Mouse (Mus musculus) hindbrain, embryonic 11.5 days (tissue): ENCODE measurements around the gene Klhl7. TPM values are rescaled to one million over a fixed set of nuclear protein-coding genes. Genes with fewer than 3 reads are reported as not detected.
"Not testable (repeated sequence)": the region's sequence is repeated elsewhere in the genome, so short reads cannot be mapped to it uniquely, and the experiment has no call there.

Experiments
- ATAC-seq: fragments of 200-750 bp; cut with Nextera tagmentation; 2 replicates; pipeline ENCODE4 v1.8.0; 2017; ENCODE audit warnings: mild to moderate bottlenecking, moderate TSS enrichment, moderate library complexity; ENCODE audit not compliant: low FRiP score
- DNase-seq: peaks from one replicate; pipeline ENCODE4 v3.0.0-alpha.2; 2015; ENCODE audit warnings: low spot score
- H3K27ac ChIP-seq: fragments of 300-500 bp; sonication (generic); 2 replicates; pipeline ENCODE4 v1.5.1; 2014; ENCODE audit warnings: mild to moderate bottlenecking, low read depth, low read length
- H3K27me3 ChIP-seq: fragments of 300-500 bp; sonication (generic); 2 replicates; pipeline ENCODE4 v1.6.1; 2014; ENCODE audit warnings: mild to moderate bottlenecking, low read length, moderate library complexity, mixed read lengths; ENCODE audit not compliant: control insufficient read depth, insufficient read depth
- H3K36me3 ChIP-seq: fragments of 300-500 bp; sonication (generic); 2 replicates; pipeline ENCODE4 v1.6.1; 2014; ENCODE audit warnings: mild to moderate bottlenecking, low read length, moderate library complexity, mixed read lengths; ENCODE audit not compliant: control insufficient read depth, insufficient read depth
- H3K4me1 ChIP-seq: fragments of 300-500 bp; sonication (generic); replicated peaks from 2 replicates; pipeline ENCODE4 v1.6.1; 2014; ENCODE audit warnings: low read length, mixed read lengths; ENCODE audit not compliant: control insufficient read depth, insufficient read depth
- H3K4me2 ChIP-seq: fragments of 300-500 bp; sonication (generic); replicated peaks from 2 replicates; pipeline ENCODE4 v1.6.1; 2014; ENCODE audit warnings: mild to moderate bottlenecking, low read depth, low read length
- H3K4me3 ChIP-seq: fragments of 300-500 bp; sonication (generic); 2 replicates; pipeline ENCODE4 v1.5.1; 2014; ENCODE audit warnings: low read depth, low read length
- H3K9ac ChIP-seq: fragments of 300-500 bp; sonication (generic); 2 replicates; pipeline ENCODE4 v1.6.1; 2014; ENCODE audit warnings: low read depth, low read length
- H3K9me3 ChIP-seq: fragments of 300-500 bp; sonication (generic); 2 replicates; pipeline ENCODE4 v1.6.1; 2016; ENCODE audit warnings: low read length; ENCODE audit not compliant: control insufficient read depth
- WGBS: fragments of 180-500 bp; shearing (Covaris S2); extraction: QIAGEN DNeasy Blood & Tissue Kit; methylation state at CpG from one replicate; pipeline ENCODE4 v1.1.7; 2014; 5-methylcytosine and 5-hydroxymethylcytosine counted together
- polyA plus RNA-seq: library from polyadenylated mRNA; unstranded; fragments of >200 nt; fragmentation: Nextera tagmentation; extraction: Ambion mirVana; gene quantifications from 2 replicates; pipeline ENCODE4 v1.2.1, GENCODE M21; 2014

The Klhl7 gene
- polyA plus RNA-seq, 1 experiment from 2014 or later, result 95.6 TPM

DNA sequence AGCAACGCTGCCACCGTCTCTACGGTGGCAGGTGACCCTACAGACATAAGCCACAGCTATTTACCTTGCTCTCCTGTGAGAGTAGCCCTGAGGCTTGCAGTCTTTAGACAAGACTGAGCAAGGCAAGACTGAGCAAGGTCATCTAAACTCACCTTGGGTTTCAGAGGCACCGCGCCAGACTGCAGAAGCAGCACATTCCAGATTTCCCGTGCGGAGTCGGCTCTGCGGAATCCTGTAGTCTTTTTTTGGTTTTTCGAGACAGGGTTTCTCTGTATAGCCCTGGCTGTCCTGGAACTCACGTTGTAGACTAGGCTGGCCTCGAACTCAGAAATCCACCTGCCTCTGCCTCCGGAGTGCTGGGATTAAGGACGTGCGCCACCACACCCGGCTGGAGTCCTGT, 14.2 kb upstream of the Klhl7 start:
- no peak for ATAC-seq
- Histone ChIP-seq H3K4me2 (no peak overlapping the region), H3K36me3 (no peaks in the 10 kb centered on the region), H3K27ac (no peak overlapping the region), H3K4me3 (no peak overlapping the region), H3K4me1 (no peaks in the 10 kb centered on the region), H3K9me3 (no peaks in the 10 kb centered on the region), H3K9ac (no peak overlapping the region), H3K27me3 (no peaks in the 10 kb centered on the region)
- no peak for DNase-seq
- 87% methylated on average over 16 of the region's 16 CpGs for WGBS

DNA sequence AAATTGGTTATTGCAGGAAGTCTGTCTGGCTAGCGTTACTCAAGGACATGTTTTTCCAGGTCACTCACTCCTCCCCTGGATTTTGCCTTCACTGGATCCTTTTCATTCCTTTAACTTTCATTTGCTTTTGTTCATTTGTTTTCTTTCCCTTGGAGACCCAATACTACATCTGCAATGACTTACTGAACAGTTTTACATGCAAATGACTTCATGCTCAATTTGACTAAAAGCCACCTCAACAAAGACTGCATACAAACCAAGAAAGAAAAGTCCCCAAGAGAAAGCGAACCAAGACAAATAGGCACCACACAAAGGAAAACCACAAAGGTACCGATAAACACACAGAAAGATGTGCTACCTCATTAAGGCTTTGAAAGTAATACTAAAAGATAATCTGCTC, 13.5 kb upstream of the Klhl7 start:
- no peak overlapping the region for H3K4me3 ChIP-seq
- DNase-seq (peak; percentile 21), ATAC-seq (peak; percentile 25; the same call in 1 of the 2 replicates)
- H3K4me2 ChIP-seq, result no peak overlapping the region
- H3K27me3 ChIP-seq, result no peaks in the 10 kb centered on the region
- no peak overlapping the region for H3K9ac ChIP-seq
- H3K4me1 ChIP-seq, result no peaks in the 10 kb centered on the region
- H3K36me3 ChIP-seq, result no peaks in the 10 kb centered on the region
- H3K27ac ChIP-seq, result no peak overlapping the region
- WGBS, result 38% methylated on average over 3 of the region's 3 CpGs
- H3K9me3 ChIP-seq, result no peaks in the 10 kb centered on the region

DNA sequence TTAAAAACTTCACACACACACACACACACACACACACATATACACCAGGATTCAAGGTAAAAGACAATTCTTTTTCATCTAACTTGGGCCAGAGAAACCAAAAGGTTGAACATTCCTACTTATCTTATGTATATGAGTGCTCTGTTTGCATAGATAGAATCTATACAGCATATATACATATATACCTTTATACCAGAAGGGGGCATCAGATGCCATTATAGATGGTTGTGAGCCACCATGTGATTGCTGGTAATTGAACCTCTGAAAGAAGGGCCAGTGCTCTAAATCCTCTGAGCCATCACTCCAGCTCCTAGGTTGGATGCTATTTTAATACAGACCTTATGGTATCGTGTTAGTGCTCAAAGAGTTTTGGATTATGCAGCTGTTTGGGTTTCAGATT, 12.0 kb upstream of the Klhl7 start:
- H3K4me1 ChIP-seq, result no peaks in the 10 kb centered on the region
- H3K27ac ChIP-seq, result no peak overlapping the region
- no peaks in the 10 kb centered on the region for H3K27me3 ChIP-seq
- H3K9me3 ChIP-seq, result no peaks in the 10 kb centered on the region
- no peak overlapping the region for H3K4me3 ChIP-seq
- H3K9ac ChIP-seq, result no peak overlapping the region
- H3K4me2 ChIP-seq, result no peak overlapping the region
- DNase-seq (no peak), ATAC-seq (no peak)
- WGBS, result 92% methylated on average over 1 of the region's 1 CpGs
- H3K36me3 ChIP-seq, result no peaks in the 10 kb centered on the region

DNA sequence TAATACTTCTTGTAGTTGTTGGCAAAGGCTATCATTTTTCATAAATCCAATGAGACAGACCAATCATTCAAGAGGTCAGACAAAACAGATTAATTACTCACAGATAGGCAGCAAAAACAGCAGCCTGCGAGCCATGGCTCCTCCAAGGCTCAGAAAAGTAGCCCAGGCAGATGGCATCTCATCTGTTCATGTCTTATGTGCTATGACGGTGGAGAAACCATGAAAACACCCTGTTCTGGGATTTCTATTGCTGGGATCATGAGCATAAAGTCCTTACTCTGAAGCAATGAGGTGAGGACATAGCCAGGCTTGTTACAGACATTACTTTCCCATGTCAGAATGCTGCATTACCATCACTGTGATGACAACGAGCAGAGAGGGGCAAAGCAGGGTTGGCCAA, 7.9 kb upstream of the Klhl7 start:
- Histone ChIP-seq H3K4me2 (no peak overlapping the region), H3K27me3 (no peaks in the 10 kb centered on the region), H3K4me1 (no peaks in the 10 kb centered on the region), H3K4me3 (no peak overlapping the region), H3K36me3 (no peaks in the 10 kb centered on the region), H3K9ac (no peak overlapping the region), H3K9me3 (no peaks in the 10 kb centered on the region), H3K27ac (no peak overlapping the region)
- WGBS, result 78% methylated on average over 3 of the region's 3 CpGs
- ATAC-seq (no peak), DNase-seq (no peak)

DNA sequence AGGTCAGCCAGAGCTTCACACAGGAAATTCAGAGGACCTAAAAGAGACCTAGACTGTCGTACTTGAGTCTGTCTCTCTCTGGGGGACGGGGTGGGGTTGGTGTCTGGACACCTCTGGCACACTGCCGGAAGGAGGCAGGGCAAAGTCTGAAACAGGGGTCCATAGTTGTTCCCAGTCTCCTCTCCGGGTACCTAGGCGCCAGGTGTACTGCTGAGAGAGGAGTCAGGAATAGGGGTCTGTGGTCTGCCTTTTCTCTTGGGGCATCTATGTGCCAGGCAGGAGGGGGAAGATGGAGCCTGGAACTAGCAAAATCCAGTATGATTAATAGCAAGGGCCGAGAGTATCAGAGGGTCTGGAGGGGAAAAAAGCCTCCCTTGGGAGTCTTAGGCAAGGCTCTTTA, 5.0 kb upstream of the Klhl7 start:
- ATAC-seq (no peak), DNase-seq (no peak)
- Histone ChIP-seq H3K36me3 (no peaks in the 10 kb centered on the region), H3K9ac (no peak overlapping the region), H3K27me3 (no peaks in the 10 kb centered on the region), H3K9me3 (no peaks in the 10 kb centered on the region), H3K27ac (no peak overlapping the region), H3K4me2 (no peak overlapping the region), H3K4me1 (no peaks in the 10 kb centered on the region), H3K4me3 (no peak overlapping the region)
- 80% methylated on average over 6 of the region's 6 CpGs for WGBS

DNA sequence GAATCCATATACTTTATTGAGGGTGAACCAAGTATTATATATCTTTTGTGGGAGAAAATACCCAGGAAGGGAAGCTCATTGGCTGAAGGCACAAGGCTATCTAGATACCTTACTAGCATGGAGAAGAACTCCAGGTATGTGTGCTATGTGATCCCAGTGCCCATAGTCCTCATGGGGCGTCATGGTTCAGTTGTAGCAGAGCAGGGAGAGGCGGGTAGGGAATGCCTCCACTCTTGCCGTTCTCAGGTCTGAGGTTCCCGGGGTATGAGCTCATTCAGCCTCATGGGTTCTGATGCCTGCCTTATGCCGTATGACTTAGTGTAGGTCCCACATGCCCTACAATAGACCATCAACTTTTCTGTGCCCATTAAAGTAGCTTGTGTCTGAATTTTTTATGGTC, 4.5 kb upstream of the Klhl7 start:
- Histone ChIP-seq H3K27me3 (no peaks in the 10 kb centered on the region), H3K4me3 (no peak overlapping the region), H3K4me1 (no peaks in the 10 kb centered on the region), H3K9me3 (no peaks in the 10 kb centered on the region), H3K36me3 (no peaks in the 10 kb centered on the region), H3K4me2 (no peak overlapping the region), H3K9ac (no peak overlapping the region), H3K27ac (no peak overlapping the region)
- ATAC-seq, result no peak
- DNase-seq, result no peak
- 78% methylated on average over 5 of the region's 5 CpGs for WGBS

DNA sequence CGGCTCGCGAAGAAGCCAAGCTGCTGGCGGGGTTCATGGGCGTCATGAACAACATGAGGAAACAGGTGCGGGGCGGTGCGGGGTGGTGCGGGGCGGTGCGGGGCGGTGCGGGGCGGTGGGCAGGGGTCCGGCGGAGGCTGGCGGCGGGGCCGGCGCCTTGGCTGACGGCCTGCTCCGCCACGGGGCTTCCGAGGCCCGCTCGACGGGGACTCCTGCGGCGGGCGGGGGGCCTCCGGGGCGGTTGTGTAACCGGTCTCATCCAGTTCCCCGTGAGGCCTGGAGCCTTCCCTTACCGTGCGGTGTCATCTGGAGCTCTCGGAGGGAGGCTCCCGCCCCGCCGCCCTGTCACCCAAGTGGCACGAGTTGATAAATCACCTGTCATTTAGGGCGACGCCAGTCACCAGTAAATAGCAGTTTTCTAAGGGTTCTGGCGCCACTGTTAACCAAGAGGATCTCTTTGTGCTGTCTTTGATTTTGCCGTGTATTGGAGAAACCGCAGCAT, 456 bp downstream of the Klhl7 start:
- H3K9me3 ChIP-seq, result no peaks in the 10 kb centered on the region
- no peaks in the 10 kb centered on the region for H3K4me1 ChIP-seq
- DNase-seq (peak; percentile 81), ATAC-seq (peak; percentile 91)
- under 1% methylated on average over 24 of the region's 46 CpGs for WGBS
- H3K9ac ChIP-seq, result peak overlapping the region; percentile 88
- peak overlapping the region; percentile 94 for H3K27ac ChIP-seq
- no peaks in the 10 kb centered on the region for H3K27me3 ChIP-seq
- peak overlapping the region; percentile 49 for H3K4me2 ChIP-seq
- no peaks in the 10 kb centered on the region for H3K36me3 ChIP-seq
- H3K4me3 ChIP-seq, result peak overlapping the region; percentile 85

DNA sequence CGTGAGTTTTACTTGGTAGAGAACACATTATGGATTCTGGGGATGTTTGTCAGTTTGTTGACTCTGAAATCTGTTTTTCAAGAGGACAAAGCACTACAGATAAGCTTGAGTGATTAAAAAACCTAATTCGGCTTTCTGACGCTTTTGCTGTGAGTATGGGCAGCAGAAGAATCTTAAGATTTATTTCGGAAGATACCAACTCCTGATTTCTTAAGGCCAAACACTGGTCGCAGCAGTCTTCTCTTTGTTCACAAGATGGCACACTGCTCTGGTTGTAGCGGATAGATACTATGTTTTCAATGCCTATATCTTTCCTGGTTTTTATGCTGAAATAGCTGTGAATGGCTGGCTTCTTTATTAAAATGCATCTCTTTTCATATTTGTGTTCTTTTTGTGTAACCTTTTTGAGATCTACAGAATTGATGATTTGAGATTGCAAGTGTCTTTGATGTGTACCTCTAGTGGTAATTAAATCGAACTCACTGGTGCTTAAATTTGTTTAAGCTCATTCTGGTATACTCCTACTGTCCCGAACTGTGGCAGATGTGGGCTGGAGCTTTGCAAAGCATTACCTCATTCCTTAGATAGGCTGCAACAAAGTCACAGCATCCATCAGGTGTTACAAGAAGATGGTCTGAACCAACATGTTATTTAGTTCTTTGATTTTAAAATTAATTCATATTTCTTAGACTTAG, 1.2 kb downstream of the Klhl7 start:
- Histone ChIP-seq H3K4me3 (peak overlapping the region; percentile 85), H3K9me3 (no peaks in the 10 kb centered on the region), H3K27ac (peak overlapping the region; percentile 94), H3K36me3 (no peaks in the 10 kb centered on the region), H3K27me3 (no peaks in the 10 kb centered on the region), H3K4me1 (no peaks in the 10 kb centered on the region), H3K9ac (peak overlapping the region; percentile 88), H3K4me2 (peak overlapping the region; percentile 49)
- DNase-seq (peak; percentile 53), ATAC-seq (no peak)
- WGBS, result 8% methylated on average over 8 of the region's 8 CpGs

DNA sequence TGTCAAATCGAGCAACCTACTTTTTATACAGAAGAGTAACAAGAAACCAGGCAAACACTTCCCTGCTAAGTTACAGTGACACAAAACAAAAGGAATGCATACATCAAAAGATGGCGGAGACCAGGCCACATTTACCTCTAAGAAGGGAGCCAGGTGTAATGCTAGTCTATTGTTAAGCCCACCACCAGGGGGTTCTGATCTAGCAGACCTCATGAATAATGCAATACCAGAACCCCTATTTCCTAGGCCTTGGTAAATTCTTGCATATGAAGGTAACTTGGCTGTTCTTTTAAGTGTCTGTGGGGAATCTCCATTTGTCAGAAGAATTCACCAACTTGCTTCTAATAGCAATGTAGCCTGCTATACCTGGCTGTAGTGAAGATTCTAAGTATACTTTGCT, 2.8 kb downstream of the Klhl7 start:
- not testable (repeated sequence) for H3K4me1 ChIP-seq, ATAC-seq, H3K27me3 ChIP-seq, H3K36me3 ChIP-seq, H3K27ac ChIP-seq, DNase-seq, H3K4me2 ChIP-seq, H3K9me3 ChIP-seq, H3K9ac ChIP-seq, H3K4me3 ChIP-seq
- WGBS, result 71% methylated on average over 2 of the region's 2 CpGs
